Mouse (Mus musculus): ENCODE data around the gene Rasal1. TPM values are rescaled to one million over a fixed set of nuclear protein-coding genes. Genes with fewer than 3 reads are reported as not detected.

Rasal1 gene
- total and polyA plus RNA-seq, 3 experiments, result 0.69 to 4.5 TPM; not detected in 1

GRCm38 (mm10) chr5:120671865-120672264 is 23.3 kb downstream of the Rasal1 start:
- H3K9me3 ChIP-seq (replicated peaks; ENCODE audit: insufficient read depth, low read length), result no peaks in the 10 kb centered on the region
- no peaks in the 10 kb centered on the region for H3K79me2 ChIP-seq (ENCODE audit: control insufficient read depth, insufficient read depth, low read length, poor library complexity)
- H3K9ac ChIP-seq (ENCODE audit: control insufficient read depth, low read depth, low read length, poor library complexity, severe bottlenecking), result no peak overlapping the region
- no peak overlapping the region for H3K27ac ChIP-seq (ENCODE audit: control insufficient read depth, low read depth, low read length)
- H3K27me3 ChIP-seq (ENCODE audit: control insufficient read depth in 1 of 2, insufficient read depth in 2 of 2, low read length in 2 of 2), result no peaks in the 10 kb centered on the region
- H3K4me1 ChIP-seq (ENCODE audit: control insufficient read depth in 1 of 2, insufficient read depth in 2 of 2, low read length in 2 of 2), result no peaks in the 10 kb centered on the region
- TF ChIP-seq BHLHE40 (IDR thresholded peaks at IDR 0.05; ENCODE audit: borderline replicate concordance, low read depth, low read length) (no peak), ZMIZ1 (IDR thresholded peaks at IDR 0.05; ENCODE audit: low read depth, low read length) (no peak), TBP (IDR thresholded peaks at IDR 0.05; ENCODE audit: low read depth, low read length) (no peak), MEF2A (IDR thresholded peaks at IDR 0.05; ENCODE audit: extremely low read depth, insufficient replicate concordance, low read depth, low read length, poor library complexity, severe bottlenecking) (no peak), MAFK (IDR thresholded peaks at IDR 0.05; ENCODE audit: borderline replicate concordance, low read depth, low read length) (no peak), ELF1 (IDR thresholded peaks at IDR 0.05; ENCODE audit: low read depth, low read length) (no peak), HCFC1 (IDR thresholded peaks at IDR 0.05; ENCODE audit: low read depth, low read length) (no peak)
- H3K4me3 ChIP-seq (ENCODE audit: control insufficient read depth in 1 of 2, insufficient read depth in 1 of 2, low read depth in 2 of 2, low read length in 2 of 2), result no peak overlapping the region
- no peaks in the 10 kb centered on the region for H3K36me3 ChIP-seq (ENCODE audit: control insufficient read depth in 1 of 2, insufficient read depth in 2 of 2, low read length in 2 of 2)
- DNase-seq (ENCODE audit: low read depth, low spot score), result no peak

DNA sequence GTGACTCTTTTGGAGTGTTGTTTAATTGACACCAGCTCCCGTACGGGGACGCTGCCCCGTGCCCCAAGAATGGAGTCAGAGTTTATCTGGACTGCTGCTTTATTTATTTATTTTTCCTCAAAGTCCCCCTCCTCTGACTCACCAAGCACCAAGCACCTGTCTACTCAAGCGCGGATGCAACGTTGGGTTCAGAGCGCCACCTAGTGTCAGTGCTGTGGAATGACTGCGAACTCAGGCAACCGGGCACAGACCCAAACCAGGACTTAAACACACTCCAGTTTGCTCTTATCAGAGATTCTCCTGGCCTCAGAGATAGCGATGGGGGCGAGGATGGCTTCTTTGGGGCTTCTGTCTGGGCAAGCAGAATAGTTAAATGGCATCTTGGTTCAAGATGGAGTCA is 25.0 kb downstream of the Rasal1 start:
- peak; percentile 67 for TF ChIP-seq GATA1 (IDR thresholded peaks at IDR 0.05; ENCODE audit: low read depth, low read length)
- peak; percentile 90 to 96 (median 96) for TF ChIP-seq CTCF (IDR thresholded peaks at IDR 0.05 in 2 of 3, conservative IDR thresholded peaks at IDR 0.05 in 1 of 3; ENCODE audit: control insufficient read depth in 1 of 3, insufficient read depth in 1 of 3, low read depth in 2 of 3, low read length in 3 of 3, poor library complexity in 1 of 3, severe bottlenecking in 1 of 3)
- no peak for TF ChIP-seq ZMIZ1 (IDR thresholded peaks at IDR 0.05; ENCODE audit: low read depth, low read length)
- TF ChIP-seq RCOR1 (IDR thresholded peaks at IDR 0.05; ENCODE audit: low read depth, low read length), result peak; percentile 54; the same call in 1 of the 2 replicates
- no peak for TF ChIP-seq UBTF (IDR thresholded peaks at IDR 0.05; ENCODE audit: borderline replicate concordance, insufficient read depth, low read depth, low read length)
- no peak for TF ChIP-seq HCFC1 (IDR thresholded peaks at IDR 0.05; ENCODE audit: low read depth, low read length)
- no peak for TF ChIP-seq MXI1 (IDR thresholded peaks at IDR 0.05; ENCODE audit: low read depth, low read length)
- no peak for TF ChIP-seq BHLHE40 (IDR thresholded peaks at IDR 0.05; ENCODE audit: borderline replicate concordance, low read depth, low read length)
- no peak for TF ChIP-seq JUND (IDR thresholded peaks at IDR 0.05; ENCODE audit: low read depth, low read length)
- TF ChIP-seq TCF12 (IDR thresholded peaks at IDR 0.05; ENCODE audit: low read depth, low read length), result peak; percentile 49; the same call in 1 of the 2 replicates
- peak; percentile 88 for TF ChIP-seq RAD21 (IDR thresholded peaks at IDR 0.05; ENCODE audit: low read depth, low read length)
- 0 out of 4 replicates have a peak, but pooled peaks of 1 of the 2 experiments have one; percentile 35 for TF ChIP-seq EP300 (IDR thresholded peaks at IDR 0.05; ENCODE audit: low read depth in 1 of 2, low read length in 2 of 2)
- no peak for TF ChIP-seq ETS1 (IDR thresholded peaks at IDR 0.05; ENCODE audit: low read depth, low read length)
- TF ChIP-seq ZC3H11A (IDR thresholded peaks at IDR 0.05; ENCODE audit: low read depth, low read length), result peak; percentile 73
- peak; percentile 77 for TF ChIP-seq SMC3 (IDR thresholded peaks at IDR 0.05; ENCODE audit: low read depth, low read length)
- no peak for TF ChIP-seq MAFK (IDR thresholded peaks at IDR 0.05; ENCODE audit: borderline replicate concordance, low read depth, low read length)
- Histone ChIP-seq H3K4me1 (ENCODE audit: control insufficient read depth in 1 of 2, insufficient read depth in 2 of 2, low read length in 2 of 2) (no peaks in the 10 kb centered on the region), H3K27me3 (ENCODE audit: control insufficient read depth in 1 of 2, insufficient read depth in 2 of 2, low read length in 2 of 2) (no peaks in the 10 kb centered on the region), H3K36me3 (ENCODE audit: control insufficient read depth in 1 of 2, insufficient read depth in 2 of 2, low read length in 2 of 2) (no peaks in the 10 kb centered on the region), H3K9ac (ENCODE audit: control insufficient read depth, low read depth, low read length, poor library complexity, severe bottlenecking) (no peak overlapping the region), H3K27ac (ENCODE audit: control insufficient read depth, low read depth, low read length) (no peak overlapping the region), H3K79me2 (ENCODE audit: control insufficient read depth, insufficient read depth, low read length, poor library complexity) (no peaks in the 10 kb centered on the region), H3K4me3 (ENCODE audit: control insufficient read depth in 1 of 2, insufficient read depth in 1 of 2, low read depth in 2 of 2, low read length in 2 of 2) (no peak overlapping the region), H3K9me3 (replicated peaks; ENCODE audit: insufficient read depth, low read length) (no peaks in the 10 kb centered on the region)
- peak; percentile 79 for DNase-seq (ENCODE audit: low read depth, low spot score)

Measured in MEL (cell line).